Mouse (Mus musculus): ENCODE measurements around the gene Mrpl58. TPM values are rescaled to one million over a fixed set of nuclear protein-coding genes. Genes with fewer than 3 reads are reported as not detected.
"Not testable (repeated sequence)": the region's sequence is repeated elsewhere in the genome, so short reads cannot be mapped to it uniquely, and the experiment has no call there.

The Mrpl58 gene
- polyA plus RNA-seq, 1 experiment from 2014 or later: 173 TPM

DNA sequence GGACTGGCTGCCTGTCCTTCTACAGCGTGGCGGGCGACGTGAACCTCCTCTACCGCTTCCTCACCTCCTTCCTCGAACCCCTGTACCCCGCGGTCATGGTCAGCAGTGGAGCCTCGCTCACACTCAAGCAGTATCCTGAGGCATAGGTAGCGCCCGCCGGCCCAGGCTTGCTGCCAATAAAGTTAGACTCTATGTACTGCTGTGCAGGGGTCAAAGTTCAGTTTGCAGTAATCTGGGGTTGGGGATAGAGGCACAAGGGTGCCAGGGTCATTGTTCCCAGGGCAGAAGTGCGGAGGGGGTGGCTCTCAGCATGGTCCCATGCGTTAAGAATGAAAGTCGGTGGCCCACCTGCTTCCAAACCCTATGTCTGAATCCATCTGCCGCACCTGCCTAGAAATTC, 44.5 kb downstream of the Mrpl58 start:
- Histone ChIP-seq H3K4me1 (peaks cover 24% of the 10 kb centered on the region), H3K4me2 (no peak overlapping the region), H3K36me3 (no peaks in the 10 kb centered on the region), H3K27ac (replicated peaks) (no peak overlapping the region), H3K27me3 (replicated peaks) (peaks cover 4% of the 10 kb centered on the region; the same call in 1 of the 2 replicates), H3K9me3 (no peaks in the 10 kb centered on the region), H3K4me3 (no peak overlapping the region), H3K9ac (no peak overlapping the region)
- ATAC-seq (ENCODE audit: extremely low read depth, insufficient number of reproducible peaks, low FRiP score, low TSS enrichment): no peak
- WGBS: 85% methylated on average over 16 of the region's 16 CpGs

GRCm38 (mm10) chr11:115448998-115449397, 45.4 kb downstream of the Mrpl58 start:
- 55% methylated on average over 7 of the region's 7 CpGs for WGBS
- no peak for ATAC-seq (ENCODE audit: extremely low read depth, insufficient number of reproducible peaks, low FRiP score, low TSS enrichment)
- Histone ChIP-seq H3K9ac (no peak overlapping the region), H3K4me1 (peaks cover 24% of the 10 kb centered on the region), H3K9me3 (no peaks in the 10 kb centered on the region), H3K36me3 (no peaks in the 10 kb centered on the region), H3K27ac (replicated peaks) (no peak overlapping the region), H3K27me3 (replicated peaks) (peaks cover 4% of the 10 kb centered on the region; the same call in 1 of the 2 replicates), H3K4me2 (no peak overlapping the region), H3K4me3 (no peak overlapping the region)

GRCm38 (mm10) chr11:115450176-115450575, 46.6 kb downstream of the Mrpl58 start:
- Histone ChIP-seq H3K4me2 (no peak overlapping the region), H3K27me3 (replicated peaks) (peaks cover 3% of the 10 kb centered on the region; the same call in 1 of the 2 replicates), H3K9me3 (no peaks in the 10 kb centered on the region), H3K4me3 (no peak overlapping the region), H3K27ac (replicated peaks) (no peak overlapping the region), H3K9ac (no peak overlapping the region), H3K4me1 (peaks cover 24% of the 10 kb centered on the region), H3K36me3 (no peaks in the 10 kb centered on the region)
- WGBS: 86% methylated on average over 7 of the region's 7 CpGs
- no peak for ATAC-seq (ENCODE audit: extremely low read depth, insufficient number of reproducible peaks, low FRiP score, low TSS enrichment)

DNA sequence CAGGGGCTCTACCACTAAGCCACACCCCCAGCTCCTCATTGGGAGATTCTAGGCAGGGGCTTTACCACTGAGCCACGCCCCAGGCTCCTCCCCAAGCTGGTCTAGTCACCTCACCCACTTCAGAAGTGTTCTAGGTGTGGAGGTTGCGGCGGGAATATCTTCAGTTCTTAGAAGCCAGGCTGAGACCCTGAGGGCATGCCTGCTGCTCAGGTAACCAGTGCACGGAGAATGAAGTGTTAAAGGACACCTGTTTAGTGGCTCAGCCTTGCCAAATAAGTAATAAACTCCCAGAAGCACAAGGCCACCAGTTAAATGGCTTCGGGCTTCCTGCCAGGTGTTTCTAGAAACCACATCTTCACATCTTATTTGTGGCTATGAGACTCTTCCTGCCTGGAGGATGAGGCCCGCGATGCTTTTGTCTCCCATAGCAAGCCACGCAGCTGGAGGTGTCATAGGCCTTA, 48.3 kb downstream of the Mrpl58 start:
- Histone ChIP-seq H3K36me3 (no peaks in the 10 kb centered on the region), H3K4me3 (no peak overlapping the region), H3K27me3 (replicated peaks) (no peaks in the 10 kb centered on the region), H3K9me3 (no peaks in the 10 kb centered on the region), H3K27ac (replicated peaks) (no peak overlapping the region), H3K9ac (no peak overlapping the region), H3K4me1 (peaks cover 18% of the 10 kb centered on the region), H3K4me2 (no peak overlapping the region)
- no peak for ATAC-seq (ENCODE audit: extremely low read depth, insufficient number of reproducible peaks, low FRiP score, low TSS enrichment)
- WGBS: 82% methylated on average over 8 of the region's 8 CpGs

GRCm38 (mm10) chr11:115452281-115452860, 48.8 kb downstream of the Mrpl58 start:
- 80% methylated on average over 7 of the region's 7 CpGs for WGBS
- Histone ChIP-seq H3K9ac (no peak overlapping the region), H3K27me3 (replicated peaks) (no peaks in the 10 kb centered on the region), H3K9me3 (no peaks in the 10 kb centered on the region), H3K4me1 (peaks cover 18% of the 10 kb centered on the region), H3K4me2 (no peak overlapping the region), H3K27ac (replicated peaks) (no peak overlapping the region), H3K4me3 (no peak overlapping the region), H3K36me3 (no peaks in the 10 kb centered on the region)
- no peak for ATAC-seq (ENCODE audit: extremely low read depth, insufficient number of reproducible peaks, low FRiP score, low TSS enrichment)

DNA sequence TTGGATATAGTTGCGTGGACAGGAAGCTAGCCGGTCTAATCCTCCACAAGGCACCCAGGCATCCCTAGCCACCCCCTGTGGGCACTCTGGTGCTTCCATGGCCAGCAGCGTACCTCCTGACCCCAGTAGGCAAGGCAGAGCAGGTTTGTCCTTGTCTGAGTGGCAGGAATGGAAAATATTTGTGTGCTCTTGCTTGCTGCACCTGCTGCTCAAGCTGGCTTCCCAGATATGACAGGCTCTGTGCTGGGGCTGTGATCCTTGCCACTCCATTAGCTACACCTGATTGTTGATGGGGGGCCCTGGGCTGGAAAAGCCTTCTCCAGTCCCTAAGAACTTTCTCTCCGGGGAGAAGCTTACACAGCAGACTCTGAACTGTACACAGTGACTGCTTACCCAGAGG, 49.8 kb downstream of the Mrpl58 start:
- no peak overlapping the region for H3K4me2 ChIP-seq
- H3K27ac ChIP-seq (replicated peaks): no peak overlapping the region
- no peak for ATAC-seq (ENCODE audit: extremely low read depth, insufficient number of reproducible peaks, low FRiP score, low TSS enrichment)
- H3K4me1 ChIP-seq: peaks cover 19% of the 10 kb centered on the region
- H3K36me3 ChIP-seq: no peaks in the 10 kb centered on the region
- no peak overlapping the region for H3K4me3 ChIP-seq
- no peaks in the 10 kb centered on the region for H3K9me3 ChIP-seq
- no peak overlapping the region for H3K9ac ChIP-seq
- no peaks in the 10 kb centered on the region for H3K27me3 ChIP-seq (replicated peaks)
- 54% methylated on average over 4 of the region's 4 CpGs for WGBS

- H3K36me3 ChIP-seq; H3K4me2 ChIP-seq; H3K9me3 ChIP-seq; H3K27ac ChIP-seq (replicated peaks); H3K27me3 ChIP-seq (replicated peaks); ATAC-seq (ENCODE audit: extremely low read depth, insufficient number of reproducible peaks, low FRiP score, low TSS enrichment); H3K4me3 ChIP-seq; H3K9ac ChIP-seq: not testable (repeated sequence)
- 86% methylated on average over 6 of the region's 6 CpGs for WGBS
- peaks cover 11% of the 10 kb centered on the region for H3K4me1 ChIP-seq
These were observed 51.3 kb downstream of the Mrpl58 start for GRCm38 (mm10) chr11:115454822-115455221.

GRCm38 (mm10) chr11:115455619-115456018, 52.1 kb downstream of the Mrpl58 start:
- ATAC-seq (ENCODE audit: extremely low read depth, insufficient number of reproducible peaks, low FRiP score, low TSS enrichment): no peak
- WGBS: 84% methylated on average over 15 of the region's 15 CpGs
- Histone ChIP-seq H3K4me2 (no peak overlapping the region), H3K4me3 (no peak overlapping the region), H3K9ac (no peak overlapping the region), H3K27me3 (replicated peaks) (no peaks in the 10 kb centered on the region), H3K36me3 (no peaks in the 10 kb centered on the region), H3K27ac (replicated peaks) (no peak overlapping the region), H3K9me3 (no peaks in the 10 kb centered on the region), H3K4me1 (peaks cover 11% of the 10 kb centered on the region)

DNA sequence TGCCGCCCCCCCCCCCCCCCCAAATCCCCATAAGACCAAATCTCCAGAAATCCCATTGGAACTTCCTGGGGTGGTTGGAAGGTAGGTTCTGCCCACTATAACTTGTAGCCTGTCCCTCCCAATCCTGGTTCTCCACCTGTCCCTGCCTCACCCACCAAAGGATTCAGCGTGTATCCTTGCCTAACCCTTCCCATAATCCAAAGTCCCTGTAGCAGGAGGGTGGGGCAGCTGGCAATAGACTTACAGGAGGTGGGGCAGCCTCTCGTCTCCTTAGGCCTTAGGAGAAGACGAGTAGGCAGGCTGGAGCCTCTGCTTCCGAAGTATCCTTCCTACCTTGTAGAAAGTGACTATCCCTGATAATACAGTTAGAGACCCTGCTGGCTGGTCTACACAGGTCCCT, 52.6 kb downstream of the Mrpl58 start:
- no peaks in the 10 kb centered on the region for H3K27me3 ChIP-seq (replicated peaks)
- no peak overlapping the region for H3K4me2 ChIP-seq
- H3K27ac ChIP-seq (replicated peaks): no peak overlapping the region
- H3K9ac ChIP-seq: no peak overlapping the region
- H3K36me3 ChIP-seq: no peaks in the 10 kb centered on the region
- H3K9me3 ChIP-seq: no peaks in the 10 kb centered on the region
- H3K4me1 ChIP-seq: peaks cover 11% of the 10 kb centered on the region
- 91% methylated on average over 5 of the region's 5 CpGs for WGBS
- no peak for ATAC-seq (ENCODE audit: extremely low read depth, insufficient number of reproducible peaks, low FRiP score, low TSS enrichment)
- H3K4me3 ChIP-seq: no peak overlapping the region

DNA sequence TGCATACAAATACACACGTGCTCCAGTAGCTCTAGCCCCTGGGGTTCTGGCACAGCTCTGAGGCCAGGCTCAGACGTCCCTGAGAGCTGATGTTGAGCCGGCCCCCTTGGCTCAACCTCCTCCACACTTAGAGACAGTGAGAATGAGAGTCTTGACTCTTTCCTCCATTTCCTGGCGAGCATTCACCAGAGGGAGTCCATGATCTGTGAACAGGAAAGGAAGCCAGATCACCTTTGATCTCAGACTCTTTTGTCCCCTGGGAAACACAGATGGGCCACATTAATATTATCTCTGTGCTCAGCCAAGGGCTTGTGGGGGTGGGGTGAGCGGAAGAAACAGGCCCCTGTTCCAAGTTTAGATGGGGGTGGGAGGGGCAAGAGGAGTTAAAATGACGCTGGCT, 53.9 kb downstream of the Mrpl58 start:
- ATAC-seq (ENCODE audit: extremely low read depth, insufficient number of reproducible peaks, low FRiP score, low TSS enrichment): no peak; the same call in 1 of the 2 replicates
- 0 out of 2 replicates have a peak overlapping the region, but pooled peaks have one; percentile 38 for H3K27ac ChIP-seq (replicated peaks)
- 29% methylated on average over 6 of the region's 6 CpGs for WGBS
- H3K4me2 ChIP-seq: no peak overlapping the region
- no peaks in the 10 kb centered on the region for H3K36me3 ChIP-seq
- peaks cover 6% of the 10 kb centered on the region; the same call in 1 of the 2 replicates for H3K27me3 ChIP-seq (replicated peaks)
- no peaks in the 10 kb centered on the region for H3K9me3 ChIP-seq
- no peak overlapping the region for H3K4me3 ChIP-seq
- H3K4me1 ChIP-seq: peaks cover 11% of the 10 kb centered on the region
- no peak overlapping the region for H3K9ac ChIP-seq

GRCm38 (mm10) chr11:115460976-115461375, 57.4 kb downstream of the Mrpl58 start:
- Histone ChIP-seq H3K9ac (no peak overlapping the region), H3K4me2 (no peak overlapping the region), H3K4me3 (no peak overlapping the region), H3K4me1 (peaks cover 17% of the 10 kb centered on the region), H3K9me3 (no peaks in the 10 kb centered on the region), H3K27ac (replicated peaks) (no peak overlapping the region), H3K36me3 (no peaks in the 10 kb centered on the region), H3K27me3 (replicated peaks) (peaks cover 6% of the 10 kb centered on the region)
- no peak for ATAC-seq (ENCODE audit: extremely low read depth, insufficient number of reproducible peaks, low FRiP score, low TSS enrichment)
- 30% methylated on average over 8 of the region's 8 CpGs for WGBS

DNA sequence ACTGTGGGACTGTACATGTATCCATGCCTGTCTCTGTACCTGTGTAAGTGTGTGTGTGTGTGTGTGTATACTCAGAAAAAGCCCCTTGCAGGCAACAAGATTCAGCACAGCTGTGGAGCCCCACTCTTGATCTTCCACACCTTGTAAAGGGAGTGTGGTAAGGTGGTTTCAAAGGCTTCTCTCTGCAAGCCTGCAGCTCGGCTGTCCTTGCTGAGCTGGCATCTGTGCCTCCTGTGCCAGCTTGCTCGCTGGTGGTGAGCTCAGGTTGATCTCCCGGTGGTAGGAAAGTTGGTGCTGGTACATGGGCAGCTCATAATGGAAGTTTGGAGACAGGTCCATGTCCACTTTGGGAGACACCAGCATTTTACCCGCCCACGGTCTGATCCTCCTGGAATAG, 58.3 kb downstream of the Mrpl58 start:
- Histone ChIP-seq H3K4me1 (peaks cover 20% of the 10 kb centered on the region), H3K4me2 (no peak overlapping the region), H3K4me3 (no peak overlapping the region), H3K27me3 (replicated peaks) (peaks cover 6% of the 10 kb centered on the region), H3K9ac (no peak overlapping the region), H3K27ac (replicated peaks) (no peak overlapping the region), H3K9me3 (no peaks in the 10 kb centered on the region), H3K36me3 (no peaks in the 10 kb centered on the region)
- 71% methylated on average over 5 of the region's 5 CpGs for WGBS
- no peak for ATAC-seq (ENCODE audit: extremely low read depth, insufficient number of reproducible peaks, low FRiP score, low TSS enrichment)
